Mouse (Mus musculus) limb, embryonic 13.5 days (tissue): ENCODE results near the gene Gm21830. TPM values are rescaled to one million over a fixed set of nuclear protein-coding genes. Genes with fewer than 3 reads are reported as not detected.
"Not testable (repeated sequence)": the region's sequence is repeated elsewhere in the genome, so short reads cannot be mapped to it uniquely, and the experiment has no call there.

ENCODE experiments used
- ATAC-seq: fragments of 200-750 bp; cut with Nextera tagmentation; 2 replicates; pipeline ENCODE4 v1.8.0; 2017; ENCODE audit warnings: low read depth, moderate number of reproducible peaks, moderate TSS enrichment; ENCODE audit not compliant: low FRiP score
- H3K27ac ChIP-seq: fragments of 300-500 bp; sonication (generic); 2 replicates; pipeline ENCODE4 v1.5.1; 2015; ENCODE audit warnings: inconsistent platforms, mild to moderate bottlenecking, moderate library complexity
- H3K27me3 ChIP-seq: fragments of 300-500 bp; sonication (generic); 2 replicates; pipeline ENCODE4 v1.6.1; 2015; ENCODE audit warnings: mild to moderate bottlenecking, inconsistent platforms
- H3K36me3 ChIP-seq: fragments of 300-500 bp; sonication (generic); 2 replicates; pipeline ENCODE4 v1.6.1; 2015; ENCODE audit warnings: inconsistent platforms, mild to moderate bottlenecking, moderate library complexity
- H3K4me1 ChIP-seq: fragments of 300-500 bp; sonication (generic); 2 replicates; pipeline ENCODE4 v1.6.1; 2015; ENCODE audit warnings: inconsistent platforms
- H3K4me2 ChIP-seq: fragments of 300-500 bp; sonication (generic); replicated peaks from 2 replicates; pipeline ENCODE4 v1.6.1; 2015; ENCODE audit warnings: inconsistent platforms, mild to moderate bottlenecking, moderate library complexity
- H3K4me3 ChIP-seq: fragments of 300-500 bp; sonication (generic); 2 replicates; pipeline ENCODE4 v1.5.1; 2015; ENCODE audit warnings: moderate library complexity, mild to moderate bottlenecking, inconsistent platforms
- H3K9ac ChIP-seq: fragments of 300-500 bp; sonication (generic); 2 replicates; pipeline ENCODE4 v1.6.1; 2015; ENCODE audit warnings: mild to moderate bottlenecking, inconsistent platforms
- H3K9me3 ChIP-seq: fragments of 300-500 bp; sonication (generic); 2 replicates; pipeline ENCODE4 v1.6.1; 2016; ENCODE audit warnings: inconsistent platforms
- WGBS: fragments of 180-500 bp; shearing (Covaris S2); methylation state at CpG from one replicate; pipeline ENCODE4 v1.1.7; 2015; 5-methylcytosine and 5-hydroxymethylcytosine counted together
- polyA plus RNA-seq: library from polyadenylated mRNA; unstranded; fragments of >200 nt; fragmentation: Nextera tagmentation; extraction: Ambion mirVana; gene quantifications from 2 replicates; pipeline ENCODE4 v1.2.1, GENCODE M21; 2015

Gene Gm21830
- polyA plus RNA-seq = not detected in 2 replicates

- ATAC-seq, H3K4me2 ChIP-seq, H3K27me3 ChIP-seq, H3K4me3 ChIP-seq, H3K9ac ChIP-seq, H3K36me3 ChIP-seq, H3K27ac ChIP-seq, H3K9me3 ChIP-seq, H3K4me1 ChIP-seq: not testable (repeated sequence)
- WGBS = no CpG with 5 or more reads among the region's 1 CpGs
Measured at GRCm38 (mm10) chr2:67413425-67413824, at the start of gene Gm21830. Gm21830 (plus strand) TSS chr2:67413725.

- no peak overlapping the region for H3K4me3 ChIP-seq
- no peaks in the 10 kb centered on the region for H3K27me3 ChIP-seq
- H3K4me1 ChIP-seq = no peaks in the 10 kb centered on the region
- H3K9ac ChIP-seq = no peak overlapping the region
- ATAC-seq = no peak
- H3K36me3 ChIP-seq = no peaks in the 10 kb centered on the region
- no peak overlapping the region for H3K27ac ChIP-seq
- H3K9me3 ChIP-seq = no peaks in the 10 kb centered on the region
- H3K4me2 ChIP-seq = no peak overlapping the region
- 61% methylated on average over 2 of the region's 2 CpGs for WGBS
Measured at GRCm38 (mm10) chr2:67364506-67364905, 49.0 kb upstream of the Gm21830 start.

- no peak overlapping the region for H3K27ac ChIP-seq
- no peaks in the 10 kb centered on the region for H3K27me3 ChIP-seq
- no peak for ATAC-seq
- no peaks in the 10 kb centered on the region for H3K9me3 ChIP-seq
- no peak overlapping the region for H3K4me2 ChIP-seq
- no peak overlapping the region for H3K4me3 ChIP-seq
- H3K4me1 ChIP-seq = no peaks in the 10 kb centered on the region
- H3K36me3 ChIP-seq = no peaks in the 10 kb centered on the region
- no peak overlapping the region for H3K9ac ChIP-seq
- 60% methylated on average over 3 of the region's 3 CpGs for WGBS
Measured at GRCm38 (mm10) chr2:67378504-67378903, 35.0 kb upstream of the Gm21830 start.

DNA sequence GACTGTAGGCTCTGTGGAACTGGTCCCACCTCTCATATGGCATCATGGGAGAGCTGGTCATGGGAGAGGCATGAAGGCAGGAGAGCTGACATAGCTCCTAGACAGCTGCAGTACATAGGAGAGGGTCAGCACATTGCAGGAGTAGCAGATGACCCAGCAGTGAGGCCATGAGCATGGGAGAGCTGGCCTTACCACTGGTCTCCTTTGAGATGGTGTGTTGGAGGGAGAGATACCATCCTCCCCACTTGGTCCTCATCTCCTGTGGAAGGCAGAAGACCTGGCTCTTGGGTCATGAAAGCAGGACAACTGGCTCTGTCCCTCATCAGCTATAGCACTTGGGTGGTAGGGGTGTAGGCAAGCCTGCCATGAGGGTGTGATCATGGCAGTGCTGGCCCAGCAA is 7.3 kb downstream of the Gm21830 start:
- Histone ChIP-seq H3K9ac (no peak overlapping the region), H3K9me3 (no peaks in the 10 kb centered on the region), H3K4me3 (no peak overlapping the region), H3K27ac (no peak overlapping the region), H3K27me3 (no peaks in the 10 kb centered on the region), H3K36me3 (no peaks in the 10 kb centered on the region), H3K4me1 (no peaks in the 10 kb centered on the region), H3K4me2 (no peak overlapping the region)
- ATAC-seq = no peak

DNA sequence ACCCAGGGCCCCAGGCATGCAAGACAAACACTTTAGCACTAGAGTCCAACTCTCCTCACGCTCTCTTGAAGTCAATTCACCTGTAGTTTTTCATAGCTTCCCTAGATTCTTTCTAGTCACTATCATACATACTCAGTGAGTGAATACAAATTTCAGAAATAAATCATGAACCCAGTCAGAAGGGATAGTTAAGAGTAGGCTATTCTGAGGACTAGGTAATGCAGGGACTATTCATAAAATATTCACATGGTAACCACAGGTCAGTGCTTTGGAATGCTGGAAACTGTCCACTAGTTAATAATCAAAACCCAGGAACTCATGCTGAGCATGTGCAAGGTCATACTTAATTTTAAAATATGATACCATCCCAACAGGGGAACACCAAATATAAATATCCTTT is 9.3 kb downstream of the Gm21830 start:
- Histone ChIP-seq H3K27me3 (no peaks in the 10 kb centered on the region), H3K27ac (no peak overlapping the region), H3K36me3 (no peaks in the 10 kb centered on the region), H3K9ac (no peak overlapping the region), H3K9me3 (no peaks in the 10 kb centered on the region), H3K4me1 (no peaks in the 10 kb centered on the region), H3K4me2 (no peak overlapping the region), H3K4me3 (no peak overlapping the region)
- WGBS = 77% methylated on average over 1 of the region's 1 CpGs
- ATAC-seq = no peak

DNA sequence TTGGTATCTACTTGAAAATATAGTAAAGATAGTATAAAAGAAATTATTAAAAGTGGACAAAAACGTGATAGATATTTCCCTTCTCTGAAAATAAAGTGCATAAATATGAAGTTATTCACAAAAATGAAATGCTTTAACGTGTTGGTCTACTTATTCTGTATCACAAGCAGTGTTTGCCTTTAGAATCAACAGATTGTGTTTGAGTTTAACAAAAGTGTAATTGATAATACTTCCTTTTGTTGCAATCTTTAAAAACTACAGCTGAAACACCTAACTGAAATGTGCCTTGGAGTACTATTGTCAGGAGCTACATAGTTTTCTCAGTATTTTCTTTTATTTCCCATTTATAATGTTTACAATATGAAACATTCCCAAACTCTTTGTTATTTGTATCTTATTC is 19.6 kb downstream of the Gm21830 start, which contains the start of gene Gm26727:
Gm26727 (minus strand) TSS at position 101 of the 400 bp plus-strand sequence.
- Histone ChIP-seq H3K9ac (no peak within 1 kb of the TSS), H3K4me3 (no peak within 1 kb of the TSS), H3K27me3 (no peaks in the 10 kb centered on the region), H3K4me1 (no peaks in the 10 kb centered on the region), H3K9me3 (no peaks in the 10 kb centered on the region), H3K4me2 (no peak within 1 kb of the TSS), H3K36me3 (no peaks in the 10 kb centered on the region), H3K27ac (no peak within 1 kb of the TSS)
- ATAC-seq = no peak
- 63% methylated on average over 2 of the region's 2 CpGs for WGBS

DNA sequence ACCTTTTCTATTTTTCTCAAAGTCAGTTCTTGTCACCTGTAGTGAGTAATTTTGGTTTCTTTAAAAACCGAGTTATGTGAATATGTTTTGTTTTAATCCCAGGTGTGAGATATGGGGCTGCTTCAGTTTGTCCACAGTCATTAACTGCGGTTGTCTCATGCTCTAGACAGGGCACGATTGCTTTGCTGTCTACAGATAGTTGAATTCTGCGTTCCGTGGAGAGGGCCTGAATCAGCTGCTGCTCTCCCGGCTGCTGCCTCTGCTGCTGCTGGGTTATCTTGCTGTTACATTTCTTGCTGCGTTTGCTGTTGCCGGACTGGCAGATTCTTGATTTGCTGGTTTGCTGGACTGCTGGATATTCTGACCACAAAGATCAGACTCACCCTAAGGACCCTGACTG is 24.8 kb downstream of the Gm21830 start:
- no peak for ATAC-seq
- no peaks in the 10 kb centered on the region for H3K4me1 ChIP-seq
- H3K4me3 ChIP-seq = no peak overlapping the region
- H3K27ac ChIP-seq = no peak overlapping the region
- no peaks in the 10 kb centered on the region for H3K9me3 ChIP-seq
- no peak overlapping the region for H3K9ac ChIP-seq
- no peaks in the 10 kb centered on the region for H3K36me3 ChIP-seq
- H3K27me3 ChIP-seq = no peaks in the 10 kb centered on the region
- H3K4me2 ChIP-seq = no peak overlapping the region
- WGBS = 87% methylated on average over 8 of the region's 8 CpGs

GRCm38 (mm10) chr2:67445780-67446179 is 32.3 kb downstream of the Gm21830 start, which contains the start of gene Xirp2:
Xirp2 (plus strand) TSS chr2:67446002.
- no peak for ATAC-seq
- no peak within 1 kb of the TSS for H3K9ac ChIP-seq
- no peaks in the 10 kb centered on the region for H3K4me1 ChIP-seq
- H3K4me3 ChIP-seq = no peak within 1 kb of the TSS
- no peak within 1 kb of the TSS for H3K27ac ChIP-seq
- H3K27me3 ChIP-seq = no peaks in the 10 kb centered on the region
- no peaks in the 10 kb centered on the region for H3K9me3 ChIP-seq
- H3K36me3 ChIP-seq = no peaks in the 10 kb centered on the region
- 74% methylated on average over 3 of the region's 3 CpGs for WGBS
- no peak within 1 kb of the TSS for H3K4me2 ChIP-seq

GRCm38 (mm10) chr2:67446772-67447171 is 33.2 kb downstream of the Gm21830 start:
- ATAC-seq = no peak
- Histone ChIP-seq H3K4me3 (no peak overlapping the region), H3K27me3 (no peaks in the 10 kb centered on the region), H3K9ac (no peak overlapping the region), H3K4me1 (no peaks in the 10 kb centered on the region), H3K27ac (no peak overlapping the region), H3K36me3 (no peaks in the 10 kb centered on the region), H3K9me3 (no peaks in the 10 kb centered on the region), H3K4me2 (no peak overlapping the region)
- 68% methylated on average over 1 of the region's 1 CpGs for WGBS

DNA sequence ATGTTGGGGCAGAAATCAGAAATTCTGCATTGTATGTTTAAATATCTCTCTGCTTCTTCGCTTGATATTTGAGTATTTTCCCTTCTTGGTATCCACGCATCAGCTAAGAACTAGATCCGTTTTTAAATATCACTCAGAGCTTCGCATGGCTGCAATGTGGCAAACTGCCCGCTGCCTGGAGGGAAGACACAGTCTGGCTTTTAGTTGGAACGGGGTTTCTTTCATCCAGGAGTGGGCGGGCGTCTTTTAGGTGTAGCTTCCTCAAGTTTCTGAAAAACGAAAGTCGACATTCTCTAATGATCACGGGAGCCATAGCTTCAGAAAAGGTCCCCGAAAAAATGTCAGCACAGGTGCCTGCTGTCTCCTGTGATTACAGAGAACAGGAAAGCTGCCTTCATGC is 33.7 kb downstream of the Gm21830 start:
- H3K4me2 ChIP-seq = no peak overlapping the region
- ATAC-seq = no peak
- WGBS = 65% methylated on average over 12 of the region's 12 CpGs
- H3K27ac ChIP-seq = no peak overlapping the region
- H3K9ac ChIP-seq = no peak overlapping the region
- H3K27me3 ChIP-seq = no peaks in the 10 kb centered on the region
- H3K36me3 ChIP-seq = no peaks in the 10 kb centered on the region
- H3K4me3 ChIP-seq = no peak overlapping the region
- H3K4me1 ChIP-seq = no peaks in the 10 kb centered on the region
- H3K9me3 ChIP-seq = no peaks in the 10 kb centered on the region

- Histone ChIP-seq H3K27me3 (no peaks in the 10 kb centered on the region), H3K4me1 (0 out of 2 replicates have a peak, but pooled peaks cover 4% of the 10 kb centered on the region), H3K9ac (no peak overlapping the region), H3K4me2 (no peak overlapping the region), H3K9me3 (no peaks in the 10 kb centered on the region), H3K4me3 (no peak overlapping the region), H3K27ac (no peak overlapping the region), H3K36me3 (no peaks in the 10 kb centered on the region)
- ATAC-seq = no peak
- WGBS = 89% methylated on average over 3 of the region's 3 CpGs
Measured at GRCm38 (mm10) chr2:67460857-67461256, 47.3 kb downstream of the Gm21830 start.

- ATAC-seq = no peak
- no peak overlapping the region for H3K4me2 ChIP-seq
- H3K27ac ChIP-seq = no peak overlapping the region
- no peaks in the 10 kb centered on the region for H3K4me1 ChIP-seq
- no peak overlapping the region for H3K4me3 ChIP-seq
- H3K27me3 ChIP-seq = no peaks in the 10 kb centered on the region
- no peak overlapping the region for H3K9ac ChIP-seq
- no peaks in the 10 kb centered on the region for H3K9me3 ChIP-seq
- 91% methylated on average over 7 of the region's 7 CpGs for WGBS
- H3K36me3 ChIP-seq = no peaks in the 10 kb centered on the region
Measured at GRCm38 (mm10) chr2:67467036-67467435, 53.5 kb downstream of the Gm21830 start.

DNA sequence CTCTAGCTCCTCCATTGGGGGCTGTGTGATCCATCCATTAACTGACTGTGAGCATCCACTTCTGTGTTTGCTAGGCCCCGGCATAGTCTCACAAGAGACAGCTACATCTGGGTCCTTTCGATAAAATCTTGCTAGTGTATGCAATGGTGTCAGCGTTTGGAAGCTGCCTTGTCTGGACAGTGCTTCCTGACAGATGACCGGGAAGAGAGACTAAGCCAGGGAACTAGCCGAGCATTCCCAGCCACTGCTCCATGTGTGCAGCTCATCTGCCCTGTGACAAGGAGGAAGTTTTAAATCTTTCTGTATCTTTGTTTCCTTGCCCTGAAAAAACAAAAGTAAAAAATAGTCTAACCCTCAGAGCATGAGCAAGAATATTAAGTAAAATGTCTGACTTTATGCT is 56.5 kb downstream of the Gm21830 start:
- not testable (repeated sequence) for H3K36me3 ChIP-seq, H3K27ac ChIP-seq, H3K4me1 ChIP-seq, H3K4me2 ChIP-seq, H3K27me3 ChIP-seq, H3K4me3 ChIP-seq, H3K9me3 ChIP-seq, H3K9ac ChIP-seq, ATAC-seq
- WGBS = 85% methylated on average over 5 of the region's 5 CpGs
